Mouse (Mus musculus): ENCODE results near the gene Fnip1.

Fnip1 gene

DNA sequence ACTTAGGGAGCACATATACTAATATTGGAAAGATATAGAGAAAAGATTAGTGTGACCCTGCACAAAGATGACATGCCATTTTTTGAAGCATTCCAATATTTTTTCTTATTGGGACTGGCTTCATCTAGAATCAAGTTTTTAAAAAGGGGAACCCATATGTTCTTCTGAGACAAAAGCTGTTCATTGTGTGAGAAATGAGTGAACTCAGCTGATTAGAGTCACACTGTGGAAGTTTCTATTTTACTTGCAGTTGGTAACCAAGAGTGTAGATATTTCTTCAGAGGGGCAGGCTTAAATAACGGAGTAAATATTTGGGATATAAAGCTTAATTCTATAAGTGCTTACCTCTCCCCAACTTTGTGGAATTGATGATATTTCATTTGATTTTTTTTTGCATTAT lies 20.2 kb downstream of the Fnip1 start:
- DNase-seq (ENCODE audit: low read depth, low spot score) = no peak

DNA sequence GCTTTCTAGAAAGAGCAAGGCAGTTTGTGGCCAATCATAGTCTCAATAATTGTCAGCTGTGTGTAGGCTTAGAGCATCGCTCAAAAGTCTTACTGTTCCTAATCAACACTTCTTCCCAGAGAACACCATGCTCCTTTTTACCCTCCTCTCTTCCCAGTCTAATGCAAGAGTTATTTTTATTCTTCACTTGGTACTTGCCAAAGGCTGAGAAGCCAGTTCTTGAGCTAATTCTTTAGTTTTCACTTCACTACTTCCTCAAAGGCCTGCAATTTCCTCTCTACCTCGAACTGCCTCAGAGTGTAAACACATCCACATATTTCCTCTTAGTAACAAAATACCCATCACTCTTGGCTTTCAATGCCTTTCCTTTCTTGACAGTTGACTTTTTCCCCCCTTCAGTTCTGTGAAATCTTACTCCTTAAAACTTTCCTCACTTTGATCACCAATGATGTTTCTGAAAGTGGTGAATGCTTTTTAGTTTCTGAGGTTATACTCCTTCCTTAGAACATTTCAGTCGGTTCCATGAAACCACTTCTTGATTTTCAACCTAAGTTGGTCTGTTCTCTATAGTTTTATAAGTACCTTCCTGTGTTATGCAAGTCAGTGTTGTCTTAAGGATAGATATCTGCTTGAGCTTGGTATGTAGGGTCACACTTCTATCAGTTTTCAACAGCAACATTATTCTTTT lies 26.7 kb downstream of the Fnip1 start:
- DNase-seq (ENCODE audit: low read depth, low spot score) = no peak

DNA sequence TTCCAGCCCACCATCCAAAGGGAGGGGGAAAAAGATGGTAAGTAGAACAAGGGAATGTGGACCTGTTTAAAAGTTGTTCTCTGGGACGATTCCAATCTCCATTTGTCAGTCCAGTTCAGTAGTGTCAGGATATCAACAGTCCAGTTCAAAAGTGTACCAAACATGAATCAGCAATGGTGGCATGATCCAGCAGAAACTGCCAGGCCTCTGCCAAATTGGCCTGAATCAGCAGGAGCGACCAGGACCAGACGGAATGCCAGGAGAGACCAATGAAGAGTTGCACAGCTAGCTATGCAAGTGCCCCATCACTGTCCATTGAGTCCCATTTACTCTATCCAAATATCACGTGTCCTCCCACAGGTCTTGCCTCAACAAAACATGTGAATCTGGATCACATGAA lies 34.2 kb downstream of the Fnip1 start:
- no peak for DNase-seq (ENCODE audit: low read depth, low spot score)

DNA sequence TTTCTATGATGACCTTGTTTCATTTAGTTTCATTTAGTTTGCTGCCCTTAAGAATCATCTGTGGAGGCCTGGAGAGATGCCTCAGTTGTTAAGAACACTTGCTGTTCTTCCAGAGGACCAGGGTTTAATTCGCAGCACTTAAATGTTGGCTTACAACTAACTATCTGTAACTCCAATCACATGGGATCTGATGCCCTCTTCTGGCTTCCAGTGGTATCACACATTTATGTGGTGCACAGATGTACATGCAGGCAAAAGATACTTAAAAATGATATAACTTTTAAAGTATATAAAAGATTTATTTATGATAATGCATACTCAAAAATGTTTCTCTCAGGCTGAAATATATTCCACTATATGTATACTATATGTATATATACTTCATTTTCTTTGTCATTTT lies 40.4 kb downstream of the Fnip1 start:
- no peak for DNase-seq (ENCODE audit: low read depth, low spot score)

DNA sequence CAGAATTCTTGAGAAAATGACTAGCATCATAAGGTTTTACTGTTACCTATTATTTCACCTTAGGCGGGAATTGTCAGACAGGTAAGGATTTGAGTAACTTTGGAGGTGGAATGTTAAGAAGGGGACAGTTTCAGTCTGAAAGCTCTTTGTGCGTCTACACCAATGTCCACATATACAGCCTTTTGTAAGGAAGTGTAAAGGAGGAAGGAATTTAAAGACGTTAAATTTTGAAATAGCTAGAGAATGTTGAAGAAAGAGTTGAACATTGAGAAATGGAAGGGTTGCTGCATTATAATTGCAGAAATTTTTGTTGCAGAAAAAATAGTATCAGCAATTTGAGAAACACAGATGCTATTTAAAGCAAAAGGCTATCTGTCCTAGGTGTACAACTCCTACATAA lies 48.0 kb downstream of the Fnip1 start:
- DNase-seq (ENCODE audit: low read depth, low spot score) = no peak

DNA sequence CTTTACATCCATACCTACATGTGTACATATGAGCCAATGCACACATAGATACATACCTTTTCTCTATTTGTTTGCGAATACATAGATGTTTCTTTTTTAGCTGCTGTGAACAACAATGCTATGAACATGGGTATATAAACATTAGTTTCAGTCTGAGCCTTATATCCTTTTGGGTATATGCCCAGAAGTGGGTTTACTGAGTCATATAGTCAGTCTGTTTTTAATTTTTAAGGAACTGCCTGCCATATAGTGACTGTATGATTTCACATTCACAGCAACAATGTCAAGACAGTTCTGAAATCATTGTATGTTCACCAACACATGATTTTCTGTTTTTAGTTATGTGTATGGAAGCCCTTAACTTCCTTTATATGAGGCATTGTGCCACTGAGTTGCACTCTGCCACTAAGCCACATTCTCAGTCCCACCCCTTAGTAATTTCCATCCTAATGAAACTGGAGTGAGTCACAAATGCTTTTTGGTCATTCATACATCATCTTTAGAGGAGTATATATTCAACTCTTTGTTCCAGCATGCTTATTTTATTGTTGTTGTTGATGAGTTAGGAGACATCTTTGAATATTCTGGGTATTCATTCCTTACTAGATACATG lies 54.1 kb downstream of the Fnip1 start:
- no peak for DNase-seq (ENCODE audit: low read depth, low spot score)

DNA sequence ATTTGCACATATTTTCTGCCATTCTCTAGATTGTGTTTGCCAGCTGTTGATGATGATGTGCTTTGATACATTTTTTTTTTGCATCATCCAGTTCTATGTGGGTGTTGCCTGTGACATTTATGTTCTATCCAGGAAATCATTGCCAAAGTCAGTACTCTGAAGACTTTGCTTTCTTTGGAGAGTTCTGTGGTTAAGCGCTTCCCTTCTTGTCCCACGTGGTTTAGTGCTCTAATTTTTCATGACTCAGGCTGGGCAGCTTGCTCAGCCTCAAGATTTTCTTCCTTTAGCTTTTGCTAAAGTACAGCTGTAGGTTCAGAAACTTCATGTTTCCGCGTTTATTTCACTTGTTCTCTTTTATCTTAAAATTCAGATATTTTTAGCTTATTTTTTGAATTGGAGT lies 54.6 kb downstream of the Fnip1 start:
- DNase-seq (ENCODE audit: low read depth, low spot score) = no peak

DNA sequence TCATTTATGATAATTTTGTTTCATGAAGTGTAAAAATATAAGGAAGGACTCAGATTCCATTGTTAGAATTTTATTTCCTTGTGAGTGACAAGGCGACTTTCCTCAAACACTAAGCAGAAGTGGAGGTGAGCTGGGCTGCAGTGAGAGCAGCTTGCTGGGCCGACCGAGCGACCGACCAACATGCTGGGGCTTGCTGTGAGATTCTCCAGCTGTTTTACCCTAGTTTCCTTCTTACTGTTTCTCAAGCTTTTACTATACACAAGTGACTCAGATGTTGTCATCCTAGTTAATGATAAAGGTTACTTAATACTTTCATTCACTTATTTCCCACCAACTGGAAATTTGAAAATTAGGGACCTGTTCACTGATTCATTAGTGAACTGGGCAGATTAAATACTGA lies 61.8 kb downstream of the Fnip1 start:
- no peak for DNase-seq (ENCODE audit: low read depth, low spot score)

DNA sequence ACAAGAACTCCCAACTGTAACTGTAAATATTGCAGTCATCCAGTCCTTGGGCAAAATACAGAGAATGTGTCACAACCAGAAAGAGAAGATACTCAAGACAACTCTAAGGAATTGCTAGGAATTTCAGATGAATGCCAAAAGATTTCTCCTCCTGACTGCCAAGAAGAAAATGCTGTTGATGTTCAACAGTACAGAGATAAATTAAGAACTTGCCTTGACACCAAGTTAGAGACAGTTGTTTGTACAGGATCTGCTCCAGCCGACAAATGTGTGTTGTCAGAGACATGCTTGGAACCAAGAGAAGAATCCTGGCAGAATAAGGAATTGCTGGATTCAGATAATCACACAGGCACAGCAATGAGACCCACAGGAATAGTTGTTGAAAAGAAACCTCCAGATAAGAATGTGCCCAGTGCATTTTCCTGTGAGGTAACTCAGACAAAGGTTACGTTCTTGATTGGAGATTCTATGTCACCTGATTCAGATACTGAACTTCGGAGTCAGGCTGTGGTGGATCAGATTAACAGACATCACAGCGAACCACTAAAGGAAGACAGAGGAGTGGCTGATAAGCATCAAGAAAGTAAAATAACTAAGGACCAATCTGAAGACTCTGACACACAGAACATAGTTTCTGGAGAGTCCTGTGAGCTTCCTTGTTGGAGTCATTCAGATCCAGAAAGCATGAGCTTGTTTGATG lies 64.7 kb downstream of the Fnip1 start:
- DNase-seq (ENCODE audit: low read depth, low spot score) = no peak

DNA sequence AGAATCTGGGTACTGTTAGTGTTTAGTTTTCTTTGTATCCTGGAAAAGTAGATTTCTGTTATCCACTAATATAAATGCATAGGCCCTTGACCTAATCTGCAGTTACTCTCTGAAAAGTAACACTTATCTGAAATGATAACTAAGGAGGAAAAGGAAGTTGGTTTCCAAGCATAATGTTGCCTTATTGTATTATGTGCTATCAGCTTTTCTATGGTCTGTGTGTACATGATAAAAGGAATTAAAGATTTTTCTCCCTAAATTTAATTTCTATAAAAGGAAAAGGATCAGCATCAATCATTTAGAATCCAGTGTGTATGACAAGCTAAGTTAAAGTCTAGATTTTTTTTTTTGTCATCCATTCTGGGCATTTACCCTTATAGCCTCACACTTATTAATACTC lies 75.6 kb downstream of the Fnip1 start:
- DNase-seq (ENCODE audit: low read depth, low spot score) = no peak

DNA sequence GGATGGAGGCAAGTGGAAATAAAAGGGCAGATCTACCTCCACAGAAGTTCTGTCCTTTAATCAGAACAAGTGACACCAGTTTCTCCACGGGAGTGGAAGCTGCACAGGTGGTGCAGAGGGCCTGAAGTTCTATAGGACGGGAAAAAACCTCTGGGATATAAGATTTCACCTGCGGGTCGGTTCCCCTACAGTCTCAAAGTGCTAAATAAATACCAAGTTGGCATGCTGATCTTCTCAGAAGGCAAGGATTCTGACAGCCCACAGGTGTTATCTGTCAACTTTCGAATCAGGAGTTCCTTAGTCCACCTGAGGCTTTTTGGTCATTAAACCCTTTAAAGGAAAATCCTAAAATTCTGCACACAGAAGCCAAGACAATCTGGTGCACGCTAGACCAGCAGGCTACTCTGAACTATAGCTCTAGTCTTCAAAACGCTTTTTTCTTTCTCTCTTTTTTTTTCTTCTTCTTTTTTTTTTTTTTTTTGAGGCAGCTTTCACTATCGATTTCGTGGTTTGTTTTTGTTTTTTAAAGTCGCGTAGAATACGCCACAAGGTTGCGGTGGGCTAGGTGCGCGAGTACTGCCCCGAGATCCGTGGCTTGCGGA lies 84.0 kb downstream of the Fnip1 start:
- no peak for DNase-seq (ENCODE audit: low read depth, low spot score)

DNA sequence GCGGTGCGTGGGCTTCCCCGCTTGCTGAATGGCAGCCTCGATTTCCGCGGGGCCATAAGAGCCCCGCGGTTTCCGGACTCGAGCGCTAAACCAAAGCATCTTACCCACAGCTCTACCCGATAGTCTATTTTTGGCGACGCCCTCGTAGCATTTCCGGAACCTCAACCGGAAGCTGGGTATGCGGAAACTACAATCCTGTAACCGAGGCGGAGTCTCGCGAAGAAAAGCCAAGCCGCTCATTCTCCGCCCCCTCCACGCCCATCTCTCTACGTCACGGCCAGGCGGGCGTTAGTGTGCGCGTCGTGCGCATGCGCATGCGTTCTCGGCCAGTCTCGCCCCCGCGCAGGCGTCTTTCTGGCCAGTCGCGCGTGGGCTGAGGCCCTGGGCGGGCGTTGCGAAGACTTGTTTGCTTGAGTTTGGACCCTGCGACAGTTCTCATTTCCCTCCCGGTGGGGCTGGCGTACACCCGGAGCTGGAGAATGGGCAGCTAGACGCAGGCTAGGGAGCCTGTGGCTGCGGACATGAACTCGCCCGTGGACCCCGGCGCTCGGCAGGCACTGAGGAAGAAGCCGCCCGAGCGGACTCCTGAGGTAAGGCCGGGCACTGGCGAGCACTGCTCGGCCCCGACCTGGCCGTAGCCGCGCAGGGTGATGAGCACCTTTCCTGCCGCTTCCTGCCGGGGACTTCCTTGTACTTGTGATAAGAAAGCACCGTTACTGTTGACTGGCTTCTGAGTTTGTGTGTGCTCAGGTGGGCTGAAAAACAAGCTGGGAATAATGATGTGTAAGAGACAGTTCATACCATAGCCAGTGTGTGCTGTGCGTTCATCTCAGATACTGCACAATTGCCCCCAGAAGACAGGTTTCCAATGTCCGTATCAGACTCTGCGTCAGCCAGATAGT lies 84.8 kb downstream of the Fnip1 start, which contains the start of gene Rapgef6:
TSS of gene Rapgef6 (plus strand) at position 319 of the 902 bp plus-strand sequence.
- peak; percentile 95 for DNase-seq (ENCODE audit: low read depth, low spot score)

DNA sequence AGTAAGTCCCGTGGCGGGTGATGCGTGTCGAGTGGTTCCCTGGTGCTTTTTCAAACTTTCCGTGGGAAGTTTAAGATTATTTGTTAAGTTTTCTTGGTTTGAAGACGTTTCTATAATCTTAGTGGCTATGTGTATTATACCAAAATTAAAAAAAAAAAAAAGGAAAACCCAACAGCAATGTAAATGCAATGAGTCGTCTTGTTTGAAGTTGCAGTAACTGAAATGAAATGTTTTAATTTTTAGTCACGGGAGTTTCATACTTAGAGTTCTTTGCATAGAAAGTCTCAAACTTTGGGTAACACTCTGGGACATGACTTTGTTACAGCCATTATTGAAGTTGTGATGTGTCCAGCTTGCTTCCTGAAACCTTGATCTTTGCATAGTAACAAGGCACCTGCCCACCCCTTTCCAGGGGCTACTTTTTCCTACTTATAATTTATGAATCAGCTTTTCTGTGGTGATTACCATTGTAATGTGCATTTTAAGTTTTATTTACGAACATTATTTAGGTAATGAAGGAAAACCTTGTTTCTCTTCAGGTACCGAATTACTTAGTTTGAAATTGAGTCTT lies 85.5 kb downstream of the Fnip1 start:
- DNase-seq (ENCODE audit: low read depth, low spot score) = no peak

DNA sequence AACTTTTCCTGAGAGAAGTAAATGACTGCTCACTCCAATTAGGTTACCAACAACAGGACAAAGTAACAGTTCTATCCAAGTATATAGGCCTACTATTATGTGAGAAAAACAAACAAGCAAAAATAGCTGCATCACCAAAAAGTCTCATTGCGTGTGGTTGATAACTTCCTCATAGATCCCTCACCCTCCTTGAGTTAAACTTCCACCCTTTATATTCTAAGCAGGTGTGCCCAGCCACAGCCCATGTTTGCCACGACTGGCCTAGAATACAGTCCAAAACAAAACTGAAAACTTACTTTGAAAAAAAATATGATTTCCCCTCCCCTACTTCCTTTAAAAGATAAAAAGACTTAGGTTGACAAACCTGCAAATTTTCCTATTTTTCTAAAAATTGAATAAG lies 90.0 kb downstream of the Fnip1 start:
- no peak for DNase-seq (ENCODE audit: low read depth, low spot score)

DNA sequence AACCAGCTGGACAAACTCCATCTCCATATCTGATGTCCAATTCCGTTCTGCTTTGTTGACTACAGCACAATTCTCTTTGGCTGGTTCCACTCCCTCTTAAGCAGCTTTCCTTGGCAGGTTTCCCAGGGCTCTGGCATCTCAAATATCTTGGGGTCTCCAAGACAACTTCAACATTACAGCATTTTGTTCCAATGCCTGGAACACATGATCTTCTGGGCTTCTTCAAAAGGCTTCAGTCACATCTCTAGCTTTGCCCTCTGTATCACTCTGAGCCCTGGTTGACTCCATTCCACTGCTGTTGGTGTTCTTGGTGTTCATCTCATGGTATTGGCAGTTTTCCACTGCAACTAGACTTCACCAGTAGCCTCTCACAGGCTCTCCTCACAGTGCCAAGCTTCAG lies 92.4 kb downstream of the Fnip1 start:
- DNase-seq (ENCODE audit: low read depth, low spot score) = no peak

DNA sequence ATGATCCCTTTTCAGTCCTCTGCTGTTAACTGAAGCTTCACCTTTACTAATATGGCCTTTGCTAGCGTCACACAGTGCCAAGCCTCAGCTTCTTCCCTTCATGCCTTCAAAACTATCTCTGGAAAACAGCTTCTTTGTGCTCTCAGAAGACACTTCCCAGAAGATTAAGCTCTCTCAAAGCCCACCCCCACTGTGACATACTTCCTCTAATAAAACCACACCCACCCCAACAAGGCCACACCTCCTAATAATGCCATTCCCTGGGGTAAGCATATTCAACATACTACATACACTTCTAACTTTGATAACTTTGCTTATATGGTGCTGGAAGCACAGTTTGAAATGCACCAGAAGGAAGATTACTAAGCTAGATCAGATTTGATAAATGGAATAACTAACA lies 92.9 kb downstream of the Fnip1 start:
- DNase-seq (ENCODE audit: low read depth, low spot score) = no peak

DNA sequence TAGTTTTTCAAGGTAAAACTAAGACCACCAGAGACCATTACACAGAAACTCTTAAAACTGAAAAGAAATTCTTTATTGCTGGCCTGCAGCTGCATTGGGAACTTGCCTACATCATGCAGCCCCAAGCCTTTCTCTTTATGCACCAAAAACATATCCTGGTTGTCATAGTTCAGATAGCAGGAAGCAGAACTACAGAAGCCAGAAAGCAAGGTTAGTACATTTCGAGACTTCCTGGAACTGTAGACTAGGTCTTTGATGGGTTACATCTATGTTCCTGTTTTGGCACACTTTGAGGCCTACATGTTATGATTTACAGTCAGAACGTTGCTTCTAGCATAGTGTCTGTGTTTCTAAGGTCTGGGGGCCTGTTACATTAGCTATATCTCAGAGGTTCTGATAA lies 95.8 kb downstream of the Fnip1 start:
- no peak for DNase-seq (ENCODE audit: low read depth, low spot score)

DNA sequence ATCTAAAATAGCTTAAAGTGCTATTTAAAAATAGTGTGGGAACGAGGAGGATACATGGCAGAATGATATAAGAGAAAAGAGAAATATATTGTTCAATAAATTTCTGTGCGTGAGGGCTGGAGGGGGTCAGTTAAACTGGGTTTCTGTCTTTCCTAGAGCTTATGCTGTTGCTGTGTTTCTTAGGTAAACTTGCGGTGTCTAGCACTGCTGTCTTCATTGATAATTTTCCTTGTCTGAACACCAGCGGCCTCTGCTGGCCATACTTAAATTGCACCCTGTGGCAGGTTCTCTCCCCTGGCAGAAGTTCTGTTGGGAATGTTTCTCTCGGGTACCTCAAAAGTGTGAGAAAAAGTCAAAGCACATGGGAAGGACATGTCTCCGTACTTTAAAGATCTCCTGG lies 96.9 kb downstream of the Fnip1 start:
- DNase-seq (ENCODE audit: low read depth, low spot score) = no peak

DNA sequence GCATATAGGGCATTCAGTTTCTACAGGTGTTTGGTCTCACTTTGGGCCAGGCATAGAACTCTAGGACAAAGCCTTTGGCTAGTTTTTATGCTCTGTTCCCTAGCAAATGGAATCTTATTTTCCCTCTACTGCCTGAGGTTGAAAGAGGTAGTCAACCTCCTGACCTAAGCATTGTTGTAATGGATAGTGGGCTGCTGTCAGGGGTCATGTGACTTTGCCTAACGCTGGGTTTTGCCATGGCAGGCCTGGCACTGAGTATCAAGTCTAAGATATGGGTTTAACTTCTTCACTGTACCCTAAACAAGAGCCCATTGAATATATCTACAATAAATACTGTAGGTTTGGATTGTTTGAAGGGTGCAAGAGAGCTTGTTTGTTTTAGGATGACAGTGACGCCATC lies 101.0 kb downstream of the Fnip1 start:
- DNase-seq (ENCODE audit: low read depth, low spot score) = no peak

DNA sequence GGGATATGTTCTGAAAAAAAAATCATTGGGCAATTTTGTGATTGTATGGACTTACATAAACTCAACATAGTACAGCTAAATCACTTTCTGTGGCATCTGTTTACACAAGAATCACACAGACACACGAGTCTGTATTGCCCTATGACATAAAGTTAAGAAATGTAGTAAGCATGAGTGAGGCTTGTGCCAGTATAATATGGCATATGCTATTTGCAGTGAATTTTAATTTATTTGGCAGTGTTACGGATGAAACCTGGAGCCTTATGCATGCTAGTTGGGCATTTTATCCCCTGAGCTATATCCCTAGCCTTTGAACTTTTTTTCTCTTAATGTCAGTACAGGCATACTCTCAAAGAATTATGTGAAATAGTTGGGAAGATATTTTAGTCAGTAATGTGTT lies 101.5 kb downstream of the Fnip1 start:
- no peak for DNase-seq (ENCODE audit: low read depth, low spot score)

DNA sequence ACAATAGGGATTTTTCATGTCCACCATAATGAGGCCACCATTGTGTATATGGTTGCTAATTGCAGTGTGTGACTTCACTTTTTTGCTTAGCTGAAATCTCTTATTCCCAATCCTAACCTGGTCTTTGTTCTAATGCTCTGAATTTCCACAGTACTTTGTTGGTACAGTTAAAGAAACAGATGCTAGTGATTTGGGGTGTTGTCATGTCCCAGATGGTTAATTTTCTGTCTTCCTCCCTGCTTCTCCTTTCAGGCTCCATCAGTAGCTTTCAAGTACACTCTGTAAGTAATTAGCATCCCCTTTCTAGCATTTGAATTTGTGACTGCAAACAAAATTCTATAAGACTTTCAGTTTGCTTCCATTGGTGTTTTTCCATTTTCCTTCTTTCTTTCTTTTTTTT lies 102.3 kb downstream of the Fnip1 start:
- no peak for DNase-seq (ENCODE audit: low read depth, low spot score)

Measured in brain, embryonic 18.5 days (tissue).